Mouse (Mus musculus) G1E (cell line): ENCODE results near the gene Spata48. TPM values are rescaled to one million over a fixed set of nuclear protein-coding genes. Genes with fewer than 3 reads are reported as not detected.

ENCODE experiments used
- ATAC-seq: 2 replicates; pipeline ENCODE4 v1.8.0; 2016; ENCODE audit warnings: mild to moderate bottlenecking; ENCODE audit not compliant: insufficient number of reproducible peaks, poor library complexity, low FRiP score, severe bottlenecking; ENCODE audit errors: extremely low read depth
- DNase-seq: peaks from one replicate; pipeline ENCODE4 v3.0.0; 2012; ENCODE audit warnings: low spot score
- H3K27me3 ChIP-seq: 2 replicates; pipeline ENCODE4 v1.6.1; 2012; ENCODE audit warnings: mild to moderate bottlenecking, low read length, inconsistent platforms; ENCODE audit not compliant: insufficient read depth
- H3K36me3 ChIP-seq: replicated peaks from 2 replicates; pipeline ENCODE3; 2012; ENCODE audit warnings: mild to moderate bottlenecking, inconsistent platforms
- H3K4me1 ChIP-seq: 2 replicates; pipeline ENCODE4 v1.6.1; 2012; ENCODE audit warnings: low read depth, low read length, inconsistent platforms, mixed read lengths; ENCODE audit not compliant: insufficient read depth
- H3K4me3 ChIP-seq: 2 replicates; pipeline ENCODE4 v1.5.1; 2012; ENCODE audit warnings: low read depth, mild to moderate bottlenecking, inconsistent platforms, low read length, moderate library complexity, mixed read lengths
- H3K9me3 ChIP-seq: replicated peaks from 2 replicates; pipeline ENCODE4 v1.6.1; 2012; ENCODE audit warnings: inconsistent platforms
- CTCF ChIP-seq: IDR thresholded peaks from 2 replicates; pipeline ENCODE4 v1.5.1; 2012; ENCODE audit warnings: low read depth, low read length, inconsistent platforms, mixed read lengths
- GATA1 ChIP-seq: IDR thresholded peaks from 2 replicates; pipeline ENCODE4 v1.6.1; 2012; ENCODE audit warnings: borderline replicate concordance, low read length, inconsistent platforms, mixed read lengths
- GATA2 ChIP-seq: IDR thresholded peaks from 2 replicates; pipeline ENCODE4 v1.6.1; 2012; ENCODE audit warnings: low read depth, low read length, inconsistent platforms, borderline replicate concordance
- POLR2AphosphoS5 ChIP-seq: IDR thresholded peaks from 2 replicates; pipeline ENCODE4 v1.6.1; 2012; ENCODE audit warnings: low read depth, low read length, inconsistent platforms; ENCODE audit not compliant: insufficient replicate concordance
- TAL1 ChIP-seq: conservative IDR thresholded peaks from 2 replicates; pipeline ENCODE4 v1.6.1; 2012; ENCODE audit warnings: low read depth, low read length, inconsistent platforms, mixed read lengths
- polyA plus RNA-seq: library from polyadenylated mRNA; stranded (reverse); fragments of >175 nt; gene quantifications from 2 replicates; pipeline ENCODE4 v1.2.3, GENCODE M21; 2012
- total RNA-seq, 2 experiments: library from RNA; stranded (forward) in 1 of 2; stranded (reverse) in 1 of 2; fragments of 200-1000 nt in 1 of 2; fragments of >200 nt in 1 of 2; fragmentation: Nextera tagmentation in 1 of 2; gene quantifications; 2 replicates each; pipeline ENCODE4 v1.2.3; 2014 to 2017

Spata48 gene
- total and polyA plus RNA-seq, 3 experiments: 1.6 to 2.7 (median 1.7) TPM

DNA sequence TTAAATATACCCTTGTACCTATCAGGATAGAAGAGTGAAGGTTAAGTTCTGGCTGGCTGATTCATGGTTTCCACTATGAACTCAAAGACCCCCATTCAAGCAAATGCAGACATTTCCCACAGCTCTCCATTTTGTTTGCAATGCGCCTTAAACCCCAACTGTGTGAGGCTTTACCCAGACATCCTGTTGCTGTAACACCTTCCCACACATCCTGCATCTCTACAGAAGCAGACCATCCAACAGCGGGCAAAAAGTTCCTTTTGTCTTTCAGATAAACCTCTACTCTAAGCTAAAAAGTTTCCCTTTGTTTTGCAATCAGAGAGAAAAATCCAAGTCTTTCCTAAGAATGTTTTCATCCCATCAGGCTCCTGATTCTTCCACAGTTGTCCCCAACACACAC lies 50.2 kb downstream of the Spata48 start:
- no peak overlapping the region for H3K4me3 ChIP-seq
- H3K27me3 ChIP-seq: peaks cover 13% of the 10 kb centered on the region
- DNase-seq (no peak), ATAC-seq (no peak)
- H3K4me1 ChIP-seq: no peaks in the 10 kb centered on the region; the same call in 1 of the 2 replicates
- no peaks in the 10 kb centered on the region for H3K36me3 ChIP-seq
- H3K9me3 ChIP-seq: no peaks in the 10 kb centered on the region
- TF ChIP-seq GATA2: no peak
- TF ChIP-seq CTCF: no peak
- no peak for TF ChIP-seq GATA1
- TF ChIP-seq TAL1: no peak
- no peak for TF ChIP-seq POLR2AphosphoS5

GRCm38 (mm10) chr11:11513008-11513799 lies 51.3 kb downstream of the Spata48 start:
- Histone ChIP-seq H3K4me1 (peaks cover 6% of the 10 kb centered on the region), H3K27me3 (peaks cover 13% of the 10 kb centered on the region), H3K9me3 (no peaks in the 10 kb centered on the region), H3K36me3 (no peaks in the 10 kb centered on the region), H3K4me3 (no peak overlapping the region)
- TF ChIP-seq TAL1 (no peak), CTCF (no peak), POLR2AphosphoS5 (no peak), GATA1 (no peak), GATA2 (no peak)
- ATAC-seq (no peak), DNase-seq (no peak)

DNA sequence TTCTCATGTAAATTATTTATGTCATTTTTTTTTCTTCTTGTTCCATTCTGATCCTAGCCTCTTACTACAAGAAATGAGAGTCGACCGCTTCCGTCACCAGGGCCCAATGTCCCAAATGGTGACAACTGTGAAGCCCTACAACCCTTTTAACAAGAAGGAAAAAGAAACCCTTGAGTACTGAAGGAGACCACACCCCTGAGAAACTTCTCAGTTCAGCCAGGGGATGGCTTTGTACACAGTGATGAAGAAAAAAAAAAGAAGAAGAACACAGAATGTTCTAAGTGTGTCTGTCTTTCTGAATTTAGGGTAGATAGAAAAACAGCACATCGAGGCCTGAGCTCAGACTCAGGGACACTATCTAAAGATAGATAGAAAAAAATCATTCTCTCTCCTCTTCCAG lies 53.0 kb downstream of the Spata48 start:
- ATAC-seq (no peak), DNase-seq (no peak)
- no peaks in the 10 kb centered on the region for H3K36me3 ChIP-seq
- no peak overlapping the region for H3K4me3 ChIP-seq
- H3K4me1 ChIP-seq: peaks cover 13% of the 10 kb centered on the region
- no peaks in the 10 kb centered on the region for H3K9me3 ChIP-seq
- H3K27me3 ChIP-seq: peaks cover 13% of the 10 kb centered on the region
- TF ChIP-seq CTCF (no peak), GATA1 (no peak), POLR2AphosphoS5 (no peak), TAL1 (no peak), GATA2 (no peak)

DNA sequence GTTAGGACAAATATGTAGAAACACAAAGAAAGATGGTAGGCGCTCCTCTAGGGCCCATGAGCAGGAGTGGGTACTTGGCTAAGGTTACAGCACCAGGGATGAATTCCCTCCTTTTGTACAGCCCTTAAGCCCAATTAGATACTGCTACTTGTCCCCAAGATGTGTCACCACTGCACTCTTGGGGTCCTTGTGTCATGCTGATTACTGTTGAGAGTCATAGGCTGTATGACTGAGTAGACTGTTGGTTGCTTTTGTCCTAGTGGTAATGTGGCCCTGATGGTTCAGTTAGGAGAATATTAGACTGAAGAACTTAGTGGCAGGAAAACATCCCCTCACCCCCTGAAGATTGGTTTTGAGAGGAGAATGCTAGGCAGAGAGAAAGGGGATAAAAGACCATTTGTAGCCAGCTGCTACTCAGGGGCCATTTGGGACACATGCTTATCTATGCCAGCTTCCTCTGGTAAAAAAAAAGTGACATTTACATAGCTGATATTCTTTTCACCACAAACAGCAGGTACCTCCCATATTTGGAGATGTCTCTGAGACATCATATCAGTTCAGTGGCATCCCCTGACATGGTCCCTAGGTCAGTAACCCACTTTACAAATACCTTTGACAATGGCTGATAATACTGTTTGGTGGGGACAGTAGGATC lies 56.0 kb downstream of the Spata48 start:
- DNase-seq (no peak), ATAC-seq (no peak)
- H3K4me1 ChIP-seq: peaks cover 38% of the 10 kb centered on the region
- H3K4me3 ChIP-seq: no peak overlapping the region
- no peaks in the 10 kb centered on the region for H3K36me3 ChIP-seq
- TF ChIP-seq CTCF (no peak), POLR2AphosphoS5 (no peak), GATA1 (no peak), GATA2 (no peak), TAL1 (no peak)
- H3K27me3 ChIP-seq: peaks cover 3% of the 10 kb centered on the region
- no peaks in the 10 kb centered on the region for H3K9me3 ChIP-seq

GRCm38 (mm10) chr11:11519255-11520243 lies 57.7 kb downstream of the Spata48 start:
- TF ChIP-seq GATA2 (no peak), POLR2AphosphoS5 (no peak), CTCF (no peak), TAL1 (no peak), GATA1 (no peak)
- ATAC-seq (no peak), DNase-seq (no peak)
- Histone ChIP-seq H3K9me3 (no peaks in the 10 kb centered on the region), H3K27me3 (no peaks in the 10 kb centered on the region; the same call in 1 of the 2 replicates), H3K4me3 (no peak overlapping the region), H3K4me1 (peaks cover 43% of the 10 kb centered on the region), H3K36me3 (no peaks in the 10 kb centered on the region)

- Histone ChIP-seq H3K27me3 (no peaks in the 10 kb centered on the region), H3K4me1 (peaks cover 43% of the 10 kb centered on the region), H3K4me3 (no peak overlapping the region; the same call in 1 of the 2 replicates), H3K9me3 (no peaks in the 10 kb centered on the region), H3K36me3 (no peaks in the 10 kb centered on the region)
- ATAC-seq (peak; percentile 81), DNase-seq (peak; percentile 36)
- TF ChIP-seq GATA1: no peak
Observed at GRCm38 (mm10) chr11:11521908-11522441, 60.1 kb downstream of the Spata48 start.
